Mouse (Mus musculus) C2C12 (cell line): Measurements from ENCODE around the gene Shb.

Experiments used
- CEBPB ChIP-seq: IDR thresholded peaks from one replicate; pipeline ENCODE4 v1.6.1; 2011; ENCODE audit warnings: low read depth, mild to moderate bottlenecking, control low read depth, moderate library complexity
- CTCF ChIP-seq: IDR thresholded peaks from one replicate; pipeline ENCODE4 v1.5.1; 2011; ENCODE audit not compliant: control insufficient read depth, insufficient read depth, insufficient read length
- MYOD1 ChIP-seq: IDR thresholded peaks from one replicate; pipeline ENCODE4 v1.6.1; 2011; ENCODE audit warnings: low read depth; ENCODE audit not compliant: control insufficient read depth, insufficient read length
- USF1 ChIP-seq: IDR thresholded peaks from one replicate; pipeline ENCODE4 v1.6.1; 2011; ENCODE audit warnings: low read depth, mild to moderate bottlenecking, control low read depth, moderate library complexity

DNA sequence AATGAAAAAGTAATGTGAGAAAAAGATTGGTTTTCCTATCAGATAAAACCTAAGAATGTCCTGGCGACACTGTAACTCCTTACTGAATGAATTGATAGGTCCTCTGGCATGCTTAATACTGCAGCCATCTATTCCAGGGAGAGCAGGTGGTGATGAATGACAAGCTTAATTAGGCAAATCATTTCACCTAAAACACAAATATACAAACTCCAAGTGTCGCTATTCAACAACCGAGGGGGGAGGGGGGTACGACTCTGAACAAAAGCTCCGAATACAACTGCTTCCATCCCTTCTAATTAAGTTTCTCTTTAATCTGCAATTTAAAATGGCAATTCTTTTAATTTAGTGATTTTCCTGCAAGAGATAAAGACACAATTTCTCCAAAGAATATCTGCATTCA, 83.3 kb downstream of the Shb start:
- TF ChIP-seq CEBPB (no peak), CTCF (no peak), MYOD1 (no peak), USF1 (no peak)
